Mouse (Mus musculus) limb, embryonic 14.5 days (tissue): ENCODE measurements around the gene Tnrc6b. TPM values are rescaled to one million over a fixed set of nuclear protein-coding genes. Genes with fewer than 3 reads are reported as not detected.

ENCODE experiments used
- ATAC-seq: fragments of 200-750 bp; cut with Nextera tagmentation; 2 replicates; pipeline ENCODE4 v1.8.0; 2017; ENCODE audit warnings: low read depth, moderate number of reproducible peaks, moderate TSS enrichment; ENCODE audit not compliant: low FRiP score
- DNase-seq: peaks from one replicate; pipeline ENCODE4 v3.0.0-alpha.2; 2015; ENCODE audit warnings: low spot score
- H3K27ac ChIP-seq: fragments of 300-500 bp; sonication (generic); replicated peaks from 2 replicates; pipeline ENCODE4 v1.5.1; 2014; ENCODE audit warnings: low read depth, mild to moderate bottlenecking, low read length, moderate library complexity, mixed read lengths
- H3K27me3 ChIP-seq: fragments of 300-500 bp; sonication (generic); 2 replicates; pipeline ENCODE4 v1.6.1; 2014; ENCODE audit warnings: low read length, mixed read lengths; ENCODE audit not compliant: control insufficient read depth, insufficient read depth
- H3K36me3 ChIP-seq: fragments of 300-500 bp; sonication (generic); 2 replicates; pipeline ENCODE4 v1.6.1; 2014; ENCODE audit warnings: mild to moderate bottlenecking, low read length, moderate library complexity, mixed read lengths; ENCODE audit not compliant: control insufficient read depth, insufficient read depth
- H3K4me1 ChIP-seq: fragments of 300-500 bp; sonication (generic); 2 replicates; pipeline ENCODE4 v1.6.1; 2014; ENCODE audit warnings: antibody characterized with exemption, low read length, mixed read lengths; ENCODE audit not compliant: control insufficient read depth, insufficient read depth
- H3K4me2 ChIP-seq: fragments of 300-500 bp; sonication (generic); replicated peaks from 2 replicates; pipeline ENCODE4 v1.6.1; 2014; ENCODE audit warnings: low read depth, mild to moderate bottlenecking, low read length, moderate library complexity; ENCODE audit not compliant: severe bottlenecking
- H3K4me3 ChIP-seq: fragments of 300-500 bp; sonication (generic); replicated peaks from 2 replicates; pipeline ENCODE4 v1.5.1; 2014; ENCODE audit warnings: low read length
- H3K9ac ChIP-seq: fragments of 300-500 bp; sonication (generic); 2 replicates; pipeline ENCODE4 v1.6.1; 2014; ENCODE audit warnings: mild to moderate bottlenecking, low read depth, low read length, moderate library complexity; ENCODE audit not compliant: severe bottlenecking
- H3K9me3 ChIP-seq: fragments of 300-500 bp; sonication (generic); 2 replicates; pipeline ENCODE4 v1.6.1; 2016; ENCODE audit warnings: low read length; ENCODE audit not compliant: control insufficient read depth
- POLR2A ChIP-seq: fragments of 200-500 bp; IDR thresholded peaks from 2 replicates; pipeline ENCODE4 v1.8.0; 2012; ENCODE audit warnings: inconsistent platforms, mild to moderate bottlenecking, moderate library complexity, borderline replicate concordance; ENCODE audit not compliant: insufficient read depth, insufficient read length; ENCODE audit errors: extremely low read depth
- WGBS: fragments of 180-500 bp; shearing (Covaris S2); extraction: QIAGEN DNeasy Blood & Tissue Kit; methylation state at CpG from one replicate; pipeline ENCODE4 v1.1.7; 2014; 5-methylcytosine and 5-hydroxymethylcytosine counted together
- polyA plus RNA-seq, 2 experiments: library from polyadenylated mRNA; depleted of rRNA in 1 of 2; stranded (reverse) in 1 of 2; unstranded in 1 of 2; fragments of >200 nt; fragmentation: Nextera tagmentation in 1 of 2; extraction: Ambion mirVana in 1 of 2; gene quantifications; 2 replicates each; pipeline versions ENCODE4 v1.2.1 to v1.2.3; 2012 to 2014

Tnrc6b gene
- polyA plus RNA-seq, 2 experiments, result 12.5 to 15.8 TPM

DNA sequence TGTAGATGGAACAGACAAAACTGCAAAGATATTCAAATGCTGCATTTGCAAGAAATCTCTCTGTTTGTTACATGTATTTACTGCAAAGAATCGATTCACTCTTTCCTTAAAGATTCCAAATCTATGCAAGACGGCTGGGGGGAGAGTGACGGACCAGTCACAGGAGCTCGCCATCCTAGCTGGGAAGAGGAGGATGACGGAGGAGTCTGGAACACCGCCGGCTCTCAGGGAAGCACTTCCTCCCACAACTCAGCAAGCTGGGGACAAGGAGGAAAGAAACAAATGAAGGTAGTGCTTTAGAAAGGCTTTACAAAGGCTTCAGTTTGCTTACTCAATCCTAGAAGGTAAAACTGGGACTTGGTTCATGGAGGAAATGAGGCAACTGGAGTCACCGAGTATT lies 173.0 kb downstream of the Tnrc6b start:
- 84% methylated on average over 8 of the region's 8 CpGs for WGBS
- DNase-seq, result no peak
- Histone ChIP-seq H3K9ac (no peak overlapping the region), H3K27ac (0 out of 2 replicates have a peak overlapping the region, but pooled peaks have one; percentile 33), H3K9me3 (no peaks in the 10 kb centered on the region), H3K4me1 (no peaks in the 10 kb centered on the region), H3K4me2 (no peak overlapping the region), H3K27me3 (no peaks in the 10 kb centered on the region), H3K36me3 (peaks cover 87% of the 10 kb centered on the region), H3K4me3 (no peak overlapping the region)
- ATAC-seq, result no peak
- TF ChIP-seq POLR2A, result no peak

DNA sequence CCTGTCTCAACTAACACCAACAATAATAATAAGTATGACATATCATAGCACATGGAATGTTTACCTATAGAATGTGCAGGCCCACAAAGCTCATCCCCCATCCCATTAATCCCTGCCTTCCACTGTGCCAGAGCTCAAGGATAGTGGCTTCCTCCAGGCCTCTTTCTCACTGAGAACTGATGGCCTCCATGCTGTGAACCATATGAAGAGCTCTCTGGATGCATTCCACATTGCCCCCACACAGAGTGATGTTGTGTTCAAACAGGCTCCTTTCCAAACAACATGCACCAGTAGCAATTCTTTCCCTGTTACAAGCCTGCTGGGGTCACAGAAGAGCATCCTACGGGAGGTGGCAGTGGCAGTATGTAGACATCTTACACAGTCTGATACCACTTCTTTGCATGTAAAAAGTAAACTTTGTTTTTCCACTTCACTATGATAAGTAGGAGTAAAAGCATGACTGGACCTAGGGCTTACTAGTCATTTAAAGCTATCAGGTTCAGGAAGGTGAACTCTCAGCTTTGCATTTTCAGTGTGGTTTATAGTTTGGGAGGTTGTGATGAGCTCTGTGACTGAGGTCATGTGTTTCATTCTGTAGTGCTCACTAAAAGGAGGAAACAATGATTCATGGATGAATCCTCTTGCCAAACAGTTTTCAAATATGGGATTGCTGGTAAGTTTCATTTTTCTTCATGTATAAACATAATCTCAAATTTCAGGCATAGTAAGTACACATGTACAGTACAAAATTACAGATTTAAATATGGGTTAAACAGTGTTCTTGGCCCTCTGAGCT lies 175.4 kb downstream of the Tnrc6b start:
- H3K9ac ChIP-seq, result no peak overlapping the region
- no peak overlapping the region for H3K27ac ChIP-seq
- no peak overlapping the region for H3K4me2 ChIP-seq
- no peak for TF ChIP-seq POLR2A
- 92% methylated on average over 1 of the region's 1 CpGs for WGBS
- DNase-seq (no peak), ATAC-seq (no peak)
- H3K4me1 ChIP-seq, result no peaks in the 10 kb centered on the region
- no peak overlapping the region for H3K4me3 ChIP-seq
- H3K9me3 ChIP-seq, result no peaks in the 10 kb centered on the region
- peaks cover 85% of the 10 kb centered on the region for H3K36me3 ChIP-seq
- no peaks in the 10 kb centered on the region for H3K27me3 ChIP-seq

DNA sequence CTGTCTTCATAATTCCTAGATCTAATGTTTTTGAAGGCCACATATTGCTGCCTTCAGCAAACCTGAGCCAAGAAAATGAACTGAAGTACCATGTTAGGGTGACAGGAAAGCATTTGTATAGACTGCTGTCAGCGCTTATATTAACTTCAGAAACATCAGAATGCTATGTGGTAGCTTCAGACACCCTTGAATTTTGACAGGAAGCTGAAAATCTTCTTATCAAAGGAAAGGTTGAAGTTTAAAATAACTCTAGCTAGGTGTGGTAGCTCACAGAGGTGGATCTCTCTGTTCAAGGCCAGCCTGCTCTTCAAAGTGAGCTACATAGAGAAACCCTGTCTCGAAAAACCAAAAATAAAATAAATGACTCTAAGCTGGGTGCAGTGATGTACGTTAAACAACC lies 181.2 kb downstream of the Tnrc6b start:
- Histone ChIP-seq H3K4me2 (no peak overlapping the region), H3K27ac (no peak overlapping the region), H3K4me3 (no peak overlapping the region), H3K9ac (no peak overlapping the region), H3K27me3 (no peaks in the 10 kb centered on the region), H3K36me3 (peaks cover 85% of the 10 kb centered on the region), H3K4me1 (no peaks in the 10 kb centered on the region), H3K9me3 (no peaks in the 10 kb centered on the region)
- DNase-seq, result no peak
- 92% methylated on average over 3 of the region's 3 CpGs for WGBS
- ATAC-seq, result no peak
- TF ChIP-seq POLR2A, result no peak

DNA sequence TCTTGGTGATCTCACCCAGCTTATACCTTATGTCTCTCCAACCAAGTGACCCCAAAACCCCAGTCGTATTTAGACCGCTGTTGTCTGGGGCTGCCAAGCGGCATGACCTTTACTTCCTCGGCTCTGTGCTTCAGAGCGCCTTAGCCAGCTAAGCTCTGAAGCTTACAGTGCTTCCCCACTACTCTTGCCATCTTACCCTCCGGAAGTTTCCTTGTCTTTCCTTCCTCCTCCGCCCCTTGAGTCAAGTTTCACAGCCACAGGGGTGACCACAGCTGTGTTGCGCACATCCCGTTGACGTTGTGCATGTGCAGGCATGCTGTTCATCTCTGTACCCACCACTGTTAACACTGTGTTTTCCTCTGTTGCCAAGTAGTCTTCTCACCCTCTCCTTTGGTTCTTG lies 185.6 kb downstream of the Tnrc6b start:
- Histone ChIP-seq H3K9ac (no peak overlapping the region), H3K4me3 (no peak overlapping the region), H3K4me2 (no peak overlapping the region), H3K27me3 (no peaks in the 10 kb centered on the region), H3K9me3 (no peaks in the 10 kb centered on the region), H3K36me3 (peaks cover 85% of the 10 kb centered on the region), H3K27ac (no peak overlapping the region), H3K4me1 (no peaks in the 10 kb centered on the region)
- no peak for DNase-seq
- 86% methylated on average over 10 of the region's 10 CpGs for WGBS
- TF ChIP-seq POLR2A, result no peak
- ATAC-seq, result no peak

DNA sequence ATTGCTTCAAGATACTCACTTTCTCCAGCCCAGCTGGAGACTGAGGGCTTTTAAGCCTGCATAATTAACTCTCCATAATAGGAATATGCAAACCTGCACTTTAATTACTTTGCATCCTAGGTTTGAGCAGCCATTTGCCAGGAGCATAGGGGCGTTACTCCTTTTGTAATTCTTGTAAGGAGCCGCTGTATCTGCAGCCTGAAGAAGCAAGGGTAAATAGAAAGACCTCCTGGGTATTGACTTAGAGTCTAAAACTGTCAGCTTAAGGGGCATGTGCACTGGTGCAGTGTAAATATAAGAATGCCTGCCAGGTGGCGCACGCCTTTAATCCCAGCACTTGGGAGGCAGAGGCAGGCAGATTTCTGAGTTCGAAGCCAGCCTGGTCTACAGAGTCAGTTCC lies 186.8 kb downstream of the Tnrc6b start:
- no peak overlapping the region for H3K27ac ChIP-seq
- H3K4me1 ChIP-seq, result no peaks in the 10 kb centered on the region
- no peak overlapping the region for H3K4me2 ChIP-seq
- DNase-seq, result no peak
- no peak overlapping the region for H3K9ac ChIP-seq
- TF ChIP-seq POLR2A, result no peak
- H3K9me3 ChIP-seq, result no peaks in the 10 kb centered on the region
- H3K27me3 ChIP-seq, result no peaks in the 10 kb centered on the region
- 93% methylated on average over 5 of the region's 5 CpGs for WGBS
- H3K4me3 ChIP-seq, result no peak overlapping the region
- ATAC-seq, result no peak
- H3K36me3 ChIP-seq, result peaks cover 94% of the 10 kb centered on the region
